Mouse (Mus musculus) gastrocnemius, adult 2 months (tissue): ENCODE measurements around the gene Zfp526. TPM values are rescaled to one million over a fixed set of nuclear protein-coding genes. Genes with fewer than 3 reads are reported as not detected.

ENCODE experiments used
- DNase-seq: peaks from one replicate; pipeline ENCODE4 v3.0.0; 2022
- H3K27ac ChIP-seq: fragments of 200-600 bp; 2 replicates; pipeline ENCODE4 v1.8.1; 2022; ENCODE audit warnings: mild to moderate bottlenecking
- H3K4me3 ChIP-seq: fragments of 200-600 bp; 2 replicates; pipeline ENCODE4 v1.8.1; 2022; ENCODE audit warnings: mild to moderate bottlenecking, moderate library complexity
- CTCF ChIP-seq: fragments of 200-600 bp; IDR thresholded peaks from 2 replicates; pipeline ENCODE4 v1.8.1; 2022; ENCODE audit warnings: antibody characterized with exemption, mild to moderate bottlenecking, moderate library complexity
- intact Hi-C: fragments of 180-260 bp; cut with DNase I; formaldehyde crosslinking; loops from one replicate; pipeline ENCODE4 v1.15.1; 2025
- long read RNA-seq, 2 experiments: library from polyadenylated mRNA; stranded (forward); transcript quantifications; one replicate each; pipeline ENCODE4 v2.0.0; 2021
- total RNA-seq, 2 experiments: library from RNA; stranded (reverse); gene quantifications; 2 replicates each; pipeline ENCODE4 v1.2.3; 2021

Zfp526 gene
- total RNA-seq: 1 to 10 TPM; 5.5 to 6.1 TPM
- long read RNA-seq, experiment 1, partial matches to known transcripts: 0 of 1 reads
- long read RNA-seq, experiment 1, other reads (novel, unspliced or antisense): 0 of 1 reads
- long read RNA-seq, experiment 2: 0 reads

GRCm38 (mm10) chr7:25221102-25221883 is at the start of gene Zfp526:
Gene Zfp526 (plus strand): TSS chr7:25221425.
- TF ChIP-seq CTCF: no peak
- intact Hi-C loops: loop anchor here (2.0 kb wide), 2 partner anchors 16 to 144 kb away; partner anchors contain the start of gene Gsk3a
- peak; percentile 99 for DNase-seq
- Histone ChIP-seq H3K4me3 (peak within 1 kb of the TSS; percentile 83), H3K27ac (peak within 1 kb of the TSS; percentile 95)

GRCm38 (mm10) chr7:25172669-25173068 is 48.6 kb upstream of the Zfp526 start:
- no peak for DNase-seq
- intact Hi-C loops: no loop called here
- H3K27ac ChIP-seq: no peak overlapping the region
- no peak overlapping the region for H3K4me3 ChIP-seq
- no peak for TF ChIP-seq CTCF

- no peak for TF ChIP-seq CTCF
- no peak for DNase-seq
- intact Hi-C loops: no loop called here
These were observed 46.9 kb upstream of the Zfp526 start for GRCm38 (mm10) chr7:25174343-25174742.

GRCm38 (mm10) chr7:25178317-25178716 is 42.9 kb upstream of the Zfp526 start:
- Histone ChIP-seq H3K27ac (no peak overlapping the region), H3K4me3 (peak overlapping the region; percentile 76)
- TF ChIP-seq CTCF: no peak
- DNase-seq: no peak
- intact Hi-C loops: no loop called here

More at GRCm38 (mm10) chr7:25174343-25174742, 46.9 kb upstream of the Zfp526 start:
- Histone ChIP-seq H3K27ac (no peak overlapping the region), H3K4me3 (no peak overlapping the region)

GRCm38 (mm10) chr7:25178787-25179605 is 42.2 kb upstream of the Zfp526 start:
- Histone ChIP-seq H3K4me3 (peak overlapping the region; percentile 76), H3K27ac (no peak overlapping the region)
- DNase-seq: no peak
- TF ChIP-seq CTCF: no peak
- intact Hi-C loops: no loop called here

GRCm38 (mm10) chr7:25179606-25180161 is 41.5 kb upstream of the Zfp526 start, which contains the start of gene Pou2f2:
Gene Pou2f2 (minus strand): TSS chr7:25179726.
- Histone ChIP-seq H3K27ac (no peak within 1 kb of the TSS), H3K4me3 (peak within 1 kb of the TSS; percentile 76)
- TF ChIP-seq CTCF: peak; percentile 55
- intact Hi-C loops: no loop called here
- DNase-seq: peak; percentile 81

GRCm38 (mm10) chr7:25180512-25180911 is 40.7 kb upstream of the Zfp526 start:
- no peak overlapping the region for H3K27ac ChIP-seq
- intact Hi-C loops: no loop called here
- no peak for DNase-seq
- no peak overlapping the region for H3K4me3 ChIP-seq
- TF ChIP-seq CTCF: no peak

- no peak overlapping the region for H3K27ac ChIP-seq
- DNase-seq: peak; percentile 40
- intact Hi-C loops: no loop called here
- no peak overlapping the region for H3K4me3 ChIP-seq
- peak; percentile 70 for TF ChIP-seq CTCF
These were observed 39.9 kb upstream of the Zfp526 start for GRCm38 (mm10) chr7:25181331-25181790.

- no peak for DNase-seq
- no peak overlapping the region for H3K4me3 ChIP-seq
- intact Hi-C loops: no loop called here
- TF ChIP-seq CTCF: no peak
- no peak overlapping the region for H3K27ac ChIP-seq
These were observed 39.4 kb upstream of the Zfp526 start for GRCm38 (mm10) chr7:25181814-25182213.

- no peak for DNase-seq
- H3K27ac ChIP-seq: no peak overlapping the region
- TF ChIP-seq CTCF: no peak
- intact Hi-C loops: no loop called here
- no peak overlapping the region for H3K4me3 ChIP-seq
These were observed 37.1 kb upstream of the Zfp526 start for GRCm38 (mm10) chr7:25184091-25184490.

GRCm38 (mm10) chr7:25187662-25188650 is 33.3 kb upstream of the Zfp526 start:
- DNase-seq: peak; percentile 88
- intact Hi-C loops: loop anchor here (1.0 kb wide), 1 partner anchor 55 kb away; no protein-coding TSS in a partner anchor
- peak; percentile 99 for TF ChIP-seq CTCF
- H3K4me3 ChIP-seq: no peak overlapping the region
- no peak overlapping the region for H3K27ac ChIP-seq
